Mouse (Mus musculus) spleen, adult 2 months (tissue): Measurements from ENCODE around the gene Tenm2.

Experiments
- CTCF ChIP-seq: fragments of 200-500 bp; IDR thresholded peaks from 2 replicates; pipeline ENCODE4 v1.5.1; 2011; ENCODE audit warnings: mild to moderate bottlenecking, inconsistent platforms; ENCODE audit not compliant: insufficient read depth, insufficient read length, insufficient replicate concordance; ENCODE audit errors: extremely low read depth
- POLR2A ChIP-seq: fragments of 200-500 bp; IDR thresholded peaks from 2 replicates; pipeline ENCODE4 v1.6.1; 2011; ENCODE audit warnings: low read depth, low read length, inconsistent platforms

DNA sequence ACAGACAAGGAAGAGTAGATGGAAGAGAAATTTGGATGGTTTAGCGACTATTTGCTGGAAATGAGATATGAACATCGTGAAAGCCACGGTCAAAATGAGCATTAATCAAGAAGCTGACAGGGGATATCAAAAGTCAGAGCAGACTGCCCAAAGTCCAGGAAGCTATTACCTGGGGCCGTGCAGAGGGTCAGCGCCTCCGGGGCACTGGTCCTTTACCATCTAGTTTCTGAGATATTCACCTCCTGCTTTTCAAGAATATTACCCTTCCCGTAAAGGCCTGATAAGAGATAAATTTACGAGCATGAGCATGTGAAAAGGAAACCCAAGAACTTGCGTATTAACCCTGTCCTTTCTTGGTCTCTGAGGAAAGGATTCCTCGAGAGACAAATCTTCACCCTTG lies 8.8 kb downstream of the Tenm2 start:
- no peak for TF ChIP-seq CTCF
- TF ChIP-seq POLR2A = no peak
